Mouse (Mus musculus) heart, adult 2 months (tissue): ENCODE data around the gene Suco.

Experiments
- CTCF ChIP-seq: fragments of 200-600 bp; IDR thresholded peaks from 2 replicates; pipeline ENCODE4 v1.8.1; 2022; ENCODE audit warnings: antibody characterized with exemption, mild to moderate bottlenecking, moderate library complexity
- EP300 ChIP-seq: fragments of 200-500 bp; IDR thresholded peaks from 2 replicates; pipeline ENCODE4 v1.6.1; 2011; ENCODE audit warnings: low read depth, low read length, control low read depth; ENCODE audit not compliant: insufficient read depth
- POLR2A ChIP-seq: fragments of 200-500 bp; IDR thresholded peaks from 2 replicates; pipeline ENCODE4 v1.6.1; 2011; ENCODE audit warnings: mild to moderate bottlenecking, low read depth, low read length, control low read depth; ENCODE audit not compliant: insufficient read depth

DNA sequence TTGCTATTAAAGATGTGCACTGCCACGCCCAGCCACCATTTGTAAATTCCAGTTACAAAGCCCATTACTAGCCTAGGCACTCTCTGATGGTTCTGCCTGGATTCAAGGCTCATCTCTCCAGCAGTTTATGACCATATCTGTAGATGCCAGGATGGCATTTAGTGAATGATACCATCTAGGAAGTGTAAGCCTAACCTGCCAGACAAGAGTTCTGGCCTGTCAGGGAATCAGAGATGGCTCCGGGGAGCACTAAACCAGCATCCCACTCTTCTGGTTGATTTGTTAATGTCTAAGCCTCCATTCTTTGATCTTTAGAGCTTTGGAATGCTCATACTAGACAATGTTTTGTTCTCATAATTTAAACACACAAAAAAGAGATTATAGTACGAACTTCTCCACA lies 47.8 kb upstream of the Suco start:
- TF ChIP-seq CTCF (no peak), EP300 (no peak), POLR2A (no peak)
